Mouse (Mus musculus): Measurements from ENCODE around the gene Tmem150a. TPM values are rescaled to one million over a fixed set of nuclear protein-coding genes. Genes with fewer than 3 reads are reported as not detected.

Tmem150a gene
- total RNA-seq, 2 experiments from 2014 or later = 7.4 TPM; not detected in 1

DNA sequence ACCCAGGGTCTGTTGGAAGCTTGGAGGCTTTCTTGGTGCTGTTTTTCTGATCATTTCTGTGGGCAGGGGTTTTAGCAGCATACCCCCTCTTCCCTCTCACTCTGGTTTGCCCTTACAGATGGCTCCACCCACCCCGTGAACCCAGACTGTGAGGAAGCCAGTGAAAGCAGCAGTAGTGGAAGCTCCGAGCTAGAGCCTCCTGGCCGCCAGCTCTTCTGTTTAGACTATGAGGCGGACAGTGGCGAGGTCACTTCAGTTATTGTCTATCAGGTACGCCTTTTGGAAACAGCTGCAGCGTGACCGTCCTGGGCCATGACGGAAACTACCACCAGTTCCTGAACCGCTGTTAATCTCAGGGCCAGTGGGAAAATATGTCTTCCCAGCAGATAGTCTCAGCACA is 6.8 kb upstream of the Tmem150a start:
- ATAC-seq (replicated peaks; ENCODE audit: poor library complexity, severe bottlenecking) = 0 out of 2 replicates have a peak, but pooled peaks have one; percentile 13

DNA sequence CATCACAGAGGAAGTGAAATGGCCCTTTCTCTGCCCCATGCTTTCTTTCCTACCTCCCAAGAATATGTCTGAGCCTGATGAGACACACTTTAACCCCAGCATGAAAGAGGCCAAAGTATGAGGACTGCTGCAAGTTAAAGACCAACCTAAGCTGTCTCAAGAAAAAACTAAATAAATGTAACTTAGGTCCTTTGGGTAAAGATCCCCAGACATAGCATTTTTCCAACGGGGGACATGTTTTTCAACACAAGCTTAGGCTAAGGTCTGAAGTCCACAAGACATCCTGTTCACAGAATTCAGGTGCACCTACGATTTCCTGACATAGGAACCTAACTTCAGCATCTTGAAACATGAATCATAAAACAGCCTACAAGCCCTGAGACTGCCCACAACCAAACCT is 5.0 kb upstream of the Tmem150a start:
- ATAC-seq (replicated peaks; ENCODE audit: poor library complexity, severe bottlenecking) = no peak

DNA sequence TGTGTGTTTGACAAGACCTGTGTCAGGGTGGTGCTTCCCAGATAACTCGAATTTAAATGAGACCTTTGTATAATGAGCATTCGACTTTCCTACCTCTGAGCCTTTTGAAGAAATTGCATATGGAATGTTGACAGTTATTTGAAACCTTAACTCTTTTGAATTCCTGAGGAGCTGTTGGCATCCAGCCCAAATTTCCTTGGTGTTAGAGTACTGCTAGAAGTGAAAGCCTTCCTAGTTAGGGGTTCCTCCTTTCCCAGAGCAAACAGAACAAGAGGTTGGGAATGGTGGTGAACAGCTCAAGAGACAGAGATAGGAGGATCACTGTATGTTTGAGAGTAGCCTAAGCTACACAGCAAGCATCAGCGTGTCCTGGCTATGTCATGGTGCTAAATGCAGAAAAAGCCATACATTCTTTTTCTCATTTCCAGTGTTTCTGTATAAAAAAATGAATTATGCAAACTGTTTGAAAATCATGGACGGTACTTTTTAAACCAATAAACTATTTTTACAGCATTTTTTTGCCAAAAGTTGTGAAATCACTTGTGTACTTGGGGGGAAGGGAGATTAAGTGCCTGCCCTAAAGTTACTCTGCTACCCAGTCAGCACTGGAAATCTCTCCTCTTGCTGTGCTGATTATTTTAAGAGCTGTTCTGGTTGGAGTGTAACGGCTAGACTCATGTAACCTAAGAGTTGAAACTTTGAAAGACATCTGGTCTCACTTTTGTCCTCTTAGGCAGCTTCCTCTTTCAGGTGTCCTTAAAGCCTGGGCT is 2.4 kb upstream of the Tmem150a start:
- no peak for ATAC-seq (replicated peaks; ENCODE audit: poor library complexity, severe bottlenecking)

DNA sequence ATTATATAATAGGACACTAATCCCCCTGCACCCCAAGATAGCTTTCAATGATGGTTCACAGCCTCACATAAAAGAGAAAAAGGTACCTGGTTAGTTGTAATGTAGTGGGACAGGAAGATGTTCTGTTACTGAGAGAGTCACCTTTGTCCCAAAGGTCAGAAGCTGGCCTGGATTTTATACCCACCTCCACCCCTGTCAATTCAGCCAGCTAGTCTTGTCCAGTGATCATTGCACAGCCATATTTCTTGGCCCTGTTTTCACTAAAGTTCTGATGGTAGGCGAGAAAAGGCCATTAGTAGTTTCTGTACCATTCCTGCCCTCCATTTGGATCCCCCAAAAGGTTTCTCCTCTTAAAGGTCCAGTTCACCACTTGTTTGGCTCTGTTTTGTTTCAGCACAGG is 1.2 kb upstream of the Tmem150a start:
- no peak for ATAC-seq (replicated peaks; ENCODE audit: poor library complexity, severe bottlenecking)

DNA sequence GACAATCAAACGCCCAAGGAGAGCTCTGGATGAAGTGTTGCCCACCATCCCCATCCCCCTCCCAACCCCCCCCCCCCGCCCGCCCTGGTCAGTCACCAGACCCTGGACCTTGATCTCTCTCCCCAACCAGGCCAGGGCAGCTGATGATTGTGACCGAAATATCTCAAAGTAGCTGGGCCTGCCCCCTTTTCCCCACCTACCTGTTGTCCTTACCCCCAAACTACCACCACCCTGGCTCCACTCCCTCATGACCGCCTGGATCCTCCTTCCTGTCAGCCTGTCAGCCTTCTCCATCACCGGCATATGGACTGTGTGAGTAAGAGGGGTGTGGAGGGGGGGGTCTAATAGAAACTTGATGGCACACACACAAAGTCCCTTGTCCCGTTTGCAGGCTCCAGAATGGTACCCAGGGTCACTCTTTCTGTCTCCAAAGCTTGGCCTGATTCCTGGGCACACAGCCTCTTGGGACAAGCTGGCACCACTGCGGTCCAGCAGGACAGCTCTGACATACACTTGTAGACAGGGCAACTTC is 820 bp downstream of the Tmem150a start:
- no peak for ATAC-seq (replicated peaks; ENCODE audit: poor library complexity, severe bottlenecking)

DNA sequence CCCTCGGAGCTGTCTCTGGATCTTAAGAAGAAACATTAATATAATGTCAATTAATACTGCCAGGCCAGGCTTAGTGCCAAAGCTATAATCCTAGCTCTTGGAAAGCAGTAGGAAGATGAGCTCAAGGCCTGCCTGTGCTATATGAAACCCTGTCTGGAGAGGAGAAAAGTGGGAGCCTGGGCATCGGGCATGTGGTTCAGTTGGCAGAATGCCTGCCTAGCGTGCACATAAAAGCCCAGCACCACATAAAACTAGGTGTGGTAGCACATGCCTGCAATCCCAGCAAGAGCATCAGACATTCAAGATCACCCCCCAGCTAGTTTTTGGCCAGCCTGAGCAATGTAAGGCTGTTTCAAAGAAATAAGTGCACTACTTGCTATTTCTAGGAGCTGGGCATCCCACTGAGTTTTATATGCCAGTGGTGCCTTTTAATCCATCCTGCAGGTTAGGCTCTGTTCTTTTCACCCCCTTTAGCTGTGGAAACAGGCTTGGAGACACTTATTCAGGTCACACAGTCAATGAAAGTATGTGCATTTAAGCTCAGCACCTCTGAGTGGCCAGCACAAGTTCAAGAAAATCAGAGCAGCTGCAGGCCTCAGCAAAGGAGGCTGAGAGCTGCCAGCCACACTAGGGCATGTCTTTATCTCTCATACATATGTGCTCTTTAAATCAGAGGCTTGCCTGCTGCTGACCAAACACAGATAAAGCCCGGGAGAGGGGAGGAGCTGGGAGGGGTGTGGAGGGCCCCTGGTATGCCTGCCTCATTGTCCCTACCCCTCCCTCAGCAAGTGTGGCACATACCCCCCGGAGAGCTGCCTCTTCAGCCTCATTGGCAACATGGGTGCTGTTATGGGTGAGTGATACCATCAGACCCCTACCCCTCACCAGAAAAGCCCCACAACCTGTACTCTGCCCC is 2.2 kb downstream of the Tmem150a start:
- ATAC-seq (replicated peaks; ENCODE audit: poor library complexity, severe bottlenecking) = no peak

DNA sequence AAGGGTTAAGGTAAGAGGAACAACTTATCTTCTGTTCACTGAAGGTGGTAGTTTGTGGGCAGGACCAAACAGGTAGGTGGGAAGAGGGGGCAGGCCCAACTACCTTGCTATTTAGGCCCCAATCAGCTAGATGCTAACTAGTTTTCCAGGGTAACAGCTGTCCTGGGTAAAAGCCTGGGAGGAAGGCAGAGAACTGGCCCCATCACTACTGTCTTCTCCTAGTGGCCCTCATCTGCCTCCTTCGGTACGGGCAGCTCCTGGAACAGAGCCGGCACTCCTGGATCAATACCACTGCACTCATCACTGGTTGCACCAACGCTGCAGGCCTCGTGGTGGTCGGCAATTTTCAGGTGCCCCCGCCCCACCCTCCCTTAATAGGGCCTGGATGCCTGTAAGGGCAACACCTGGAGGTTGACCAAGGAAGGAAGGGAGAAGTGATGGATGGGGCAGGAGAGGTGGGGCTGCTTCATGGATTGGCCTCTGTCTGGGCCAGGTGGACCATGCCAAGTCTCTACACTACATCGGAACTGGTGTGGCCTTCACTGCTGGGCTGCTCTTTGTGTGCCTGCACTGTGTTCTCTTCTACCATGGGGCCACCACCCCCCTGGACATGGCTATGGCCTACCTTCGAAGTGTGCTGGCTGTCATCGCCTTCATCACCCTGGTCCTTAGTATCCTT is 3.0 kb downstream of the Tmem150a start:
- ATAC-seq (replicated peaks; ENCODE audit: poor library complexity, severe bottlenecking) = no peak

DNA sequence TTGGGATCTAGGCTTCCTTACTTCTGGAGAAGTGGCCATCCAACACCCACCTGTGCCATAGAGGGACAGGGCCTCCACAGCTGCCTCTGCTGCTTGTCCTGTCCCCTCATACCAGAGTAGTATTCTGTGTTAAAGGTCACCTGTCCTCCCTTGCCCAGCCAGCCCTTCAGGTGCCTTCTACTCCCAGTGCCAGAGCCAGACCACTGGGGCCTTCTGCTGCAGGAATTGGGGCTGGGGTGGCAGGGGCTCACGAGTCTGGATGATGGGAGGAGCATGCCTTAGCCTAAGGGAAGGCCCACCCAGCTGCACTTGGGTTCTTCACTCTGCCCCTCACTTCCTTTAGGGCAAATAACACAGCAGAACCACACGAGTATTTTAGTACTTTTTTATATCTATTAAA is 4.1 kb downstream of the Tmem150a start:
- no peak for ATAC-seq (replicated peaks; ENCODE audit: poor library complexity, severe bottlenecking)

DNA sequence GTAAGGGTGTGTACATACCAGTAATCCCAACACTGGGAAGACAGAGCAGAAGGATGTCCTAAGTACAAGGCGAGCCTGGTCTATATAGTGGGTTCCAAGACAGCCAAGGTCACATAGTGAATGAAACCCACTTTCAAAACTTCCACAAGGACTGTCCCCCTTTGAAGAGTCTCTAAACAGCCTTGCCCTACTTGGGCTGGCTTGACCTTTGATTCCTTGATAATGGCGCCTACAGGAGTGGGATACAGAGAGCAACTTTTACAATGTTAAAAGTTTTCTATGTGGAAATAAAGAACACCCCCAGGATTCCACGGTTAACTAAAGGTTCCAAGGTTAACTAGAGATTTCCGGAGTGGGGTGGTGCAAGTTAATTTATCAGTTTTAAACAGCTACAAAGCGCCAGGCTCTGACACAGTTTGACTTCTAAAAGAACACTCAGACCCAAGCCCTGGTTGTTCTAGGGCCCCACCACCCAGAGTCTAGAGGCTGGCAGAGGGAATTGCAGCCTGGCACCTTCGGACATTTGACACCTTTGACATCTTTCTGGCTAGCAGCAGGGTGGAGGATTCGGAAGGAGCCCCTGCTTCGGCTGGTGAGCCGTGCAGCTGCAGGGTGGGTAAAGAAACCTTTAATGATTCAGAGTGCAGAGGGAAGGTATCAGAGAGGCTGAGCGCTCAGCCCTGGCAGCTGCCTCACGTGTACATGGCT is 4.8 kb downstream of the Tmem150a start:
- no peak for ATAC-seq (replicated peaks; ENCODE audit: poor library complexity, severe bottlenecking)

DNA sequence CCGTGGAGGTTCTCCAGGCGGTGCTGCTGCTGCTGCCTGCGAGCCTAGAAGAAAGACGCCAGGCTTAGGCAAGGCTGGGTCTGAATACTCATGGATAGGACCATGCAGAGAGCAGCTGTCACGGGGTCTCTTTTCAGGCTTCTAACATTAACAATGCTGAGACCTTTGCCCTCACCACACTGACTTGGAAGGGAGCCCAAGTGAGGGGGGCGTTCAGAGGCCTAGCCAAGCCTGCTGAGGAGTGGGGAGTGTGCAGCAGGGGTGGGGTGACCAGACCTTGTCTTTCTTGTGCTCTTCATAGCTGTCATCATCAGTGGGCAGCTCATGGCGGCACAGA is 5.3 kb downstream of the Tmem150a start:
- ATAC-seq (replicated peaks; ENCODE audit: poor library complexity, severe bottlenecking) = no peak

DNA sequence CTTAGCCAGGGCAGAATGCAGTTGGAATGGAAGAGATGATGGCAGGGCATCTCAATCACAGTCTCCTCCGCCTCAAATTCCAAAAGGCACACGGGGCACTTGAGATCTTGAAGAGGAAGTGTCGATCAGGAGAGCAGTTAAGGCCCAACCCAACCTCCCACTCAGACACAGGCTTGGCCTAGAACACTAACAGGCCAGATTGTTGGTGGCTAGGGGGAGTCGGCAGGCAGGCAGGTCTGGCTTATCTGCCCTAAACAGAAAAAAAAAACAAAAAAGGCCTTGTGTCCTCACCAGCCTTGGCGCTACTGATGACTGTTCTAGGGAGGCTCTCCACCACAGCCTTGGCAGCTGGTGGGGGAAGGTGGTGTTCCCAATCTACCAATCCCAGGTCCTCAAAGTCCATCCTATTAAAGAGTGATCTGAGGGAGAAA is 5.9 kb downstream of the Tmem150a start:
- no peak for ATAC-seq (replicated peaks; ENCODE audit: poor library complexity, severe bottlenecking)

DNA sequence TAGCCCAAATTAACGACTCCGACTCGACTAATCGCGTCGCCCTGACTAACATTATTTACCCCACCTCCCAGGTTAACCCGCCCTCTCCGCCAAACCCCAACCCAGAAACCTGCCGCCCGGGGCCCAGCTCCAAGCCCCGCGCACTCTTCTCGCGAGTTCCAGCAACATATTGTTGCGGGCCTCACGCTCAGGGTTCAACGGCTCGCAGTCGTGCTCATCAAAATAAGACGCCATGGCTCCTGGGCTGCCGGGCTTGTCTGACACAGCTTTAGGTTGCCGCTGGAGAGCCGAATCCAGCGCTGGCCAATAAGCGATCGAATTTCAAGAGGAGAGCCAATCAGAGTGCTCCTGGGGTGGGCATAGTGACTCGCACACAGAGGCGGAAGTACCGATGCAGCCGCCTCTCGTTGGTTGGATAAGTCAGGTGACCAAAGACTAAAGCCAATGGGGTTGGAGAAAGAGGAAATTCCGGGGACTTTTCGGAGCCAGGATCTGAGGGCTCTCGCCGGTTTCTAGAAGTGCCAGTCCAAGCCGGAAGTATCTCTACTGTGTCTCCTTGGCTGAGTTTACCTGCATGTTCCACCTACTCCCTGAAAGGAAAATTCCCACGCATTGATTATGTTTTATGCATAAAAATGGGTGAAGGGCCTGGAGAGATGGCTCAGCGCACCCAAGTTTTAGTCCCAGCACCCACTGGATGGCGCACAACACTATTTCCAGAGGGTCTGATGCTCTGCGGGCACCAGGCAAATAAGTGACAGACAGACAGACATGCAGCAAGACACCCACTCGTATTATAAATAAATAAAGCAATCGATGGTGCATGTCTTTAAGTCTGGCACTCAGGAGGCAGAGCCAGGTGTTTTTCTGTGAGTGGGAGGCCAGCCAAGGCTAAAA is 7.1 kb downstream of the Tmem150a start:
- ATAC-seq (replicated peaks; ENCODE audit: poor library complexity, severe bottlenecking) = peak; percentile 96

DNA sequence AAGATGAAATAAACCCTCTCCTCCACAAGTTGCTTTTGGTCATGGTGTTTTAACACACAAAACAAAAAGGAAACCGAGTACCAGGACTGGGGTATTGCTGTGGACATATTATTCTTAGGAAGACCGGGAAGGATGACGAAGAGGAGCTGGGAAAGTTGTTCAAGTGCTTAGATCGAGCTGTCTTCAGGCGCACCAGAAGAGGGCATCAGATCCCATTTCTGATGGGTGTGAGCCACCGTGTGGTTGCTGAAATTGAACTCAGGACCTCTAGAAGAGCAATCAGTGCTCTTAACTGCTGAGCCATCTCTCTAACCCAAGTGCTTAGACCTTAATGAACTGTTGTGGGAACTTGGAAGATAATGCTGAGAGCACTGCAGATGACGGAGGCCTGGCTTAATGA is 8.8 kb downstream of the Tmem150a start:
- ATAC-seq (replicated peaks; ENCODE audit: poor library complexity, severe bottlenecking) = no peak

DNA sequence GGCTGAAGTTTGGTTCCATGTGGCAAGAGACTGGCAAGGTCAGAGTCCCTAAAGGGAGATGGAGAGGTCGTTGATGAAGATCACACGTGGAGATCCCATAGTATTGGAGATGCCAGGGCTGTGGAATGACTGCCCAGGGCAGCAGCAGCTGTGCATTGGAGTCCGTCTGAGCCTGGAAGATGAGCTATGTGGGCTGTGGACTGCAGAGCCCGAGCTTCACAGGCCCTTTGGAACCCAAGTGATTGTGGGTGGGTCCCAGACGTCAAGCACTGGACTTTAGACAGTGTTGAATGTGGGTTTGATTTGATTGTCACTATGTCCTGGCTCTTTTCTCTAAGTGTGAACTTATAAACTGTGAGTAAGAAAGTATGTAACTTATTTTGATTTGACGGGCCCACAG is 9.7 kb downstream of the Tmem150a start:
- no peak for ATAC-seq (replicated peaks; ENCODE audit: poor library complexity, severe bottlenecking)

DNA sequence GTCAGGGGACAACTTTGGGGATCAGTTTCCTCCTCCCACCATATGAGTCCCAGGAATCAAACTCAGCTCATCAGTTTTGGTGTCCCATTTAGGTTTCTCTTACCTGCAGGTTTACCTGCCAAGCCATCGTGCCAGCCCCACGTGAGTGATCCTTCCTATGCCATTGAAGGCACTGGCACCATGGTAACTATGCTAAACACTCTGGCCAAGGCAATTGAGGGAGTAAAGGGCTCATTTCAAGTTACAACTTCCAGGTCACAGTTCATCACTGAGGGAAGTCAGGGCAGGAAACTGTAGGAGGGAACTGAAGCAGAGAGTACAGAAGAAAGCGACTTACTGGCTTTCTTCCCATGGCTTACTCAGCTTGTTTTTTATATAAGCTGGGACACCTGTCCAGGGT is 11.1 kb downstream of the Tmem150a start:
- no peak for ATAC-seq (replicated peaks; ENCODE audit: poor library complexity, severe bottlenecking)

DNA sequence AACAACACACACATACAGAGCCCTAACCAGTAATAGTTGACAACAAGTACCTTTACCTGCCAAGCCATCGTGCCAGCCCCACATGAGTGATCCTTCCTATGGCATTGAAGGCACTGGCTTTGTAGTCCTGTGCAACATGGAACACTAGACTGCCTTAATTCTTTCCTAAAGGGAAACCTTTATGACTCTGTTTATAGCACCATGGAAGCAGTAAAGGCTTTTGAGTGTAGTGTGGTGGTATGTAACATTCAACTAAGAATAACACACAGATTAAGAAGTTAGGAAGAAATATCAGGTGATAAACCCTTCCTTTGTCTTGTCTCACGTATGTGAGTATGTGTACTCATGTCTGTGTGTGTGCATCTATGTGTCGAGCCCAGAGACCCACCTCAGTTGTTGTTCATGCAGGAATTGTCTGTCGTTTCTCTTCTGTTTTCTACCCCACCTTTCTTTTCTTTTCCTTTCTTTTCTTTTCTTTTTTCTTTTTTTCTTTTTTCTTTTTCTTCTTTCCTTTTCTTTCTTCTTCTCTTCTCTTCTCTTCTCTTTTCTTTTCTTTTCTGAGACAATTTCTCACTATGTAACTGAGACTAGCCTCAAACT is 11.7 kb downstream of the Tmem150a start, which contains the start of gene Rnf181:
Gene Rnf181 (minus strand): TSS at position 113 of the 600 bp plus-strand sequence.
- no peak for ATAC-seq (replicated peaks; ENCODE audit: poor library complexity, severe bottlenecking)

DNA sequence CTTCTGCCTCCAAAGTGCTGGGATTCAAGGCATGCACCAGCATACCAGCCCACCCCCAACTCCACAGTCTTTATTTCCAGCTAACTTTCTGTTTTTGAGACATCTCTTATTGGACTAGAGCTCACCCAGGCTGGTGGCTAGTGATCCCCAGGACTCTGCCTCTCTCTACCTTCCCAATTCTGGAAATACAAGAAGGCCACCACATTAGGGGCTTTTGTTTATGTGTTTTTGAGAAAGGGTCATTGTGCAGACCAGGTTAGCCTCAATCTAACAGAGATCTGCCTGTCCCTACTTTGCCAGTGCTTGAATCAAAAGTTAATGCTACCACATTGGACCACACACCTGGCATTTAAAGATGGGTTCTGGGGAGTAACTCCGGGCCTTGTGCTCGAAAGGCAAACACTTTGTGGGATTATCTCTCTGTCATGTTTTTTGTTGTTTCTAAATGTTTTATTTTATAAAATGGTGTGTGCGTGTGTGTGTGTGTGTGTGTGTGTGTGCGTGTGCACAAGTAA is 12.3 kb downstream of the Tmem150a start:
- ATAC-seq (replicated peaks; ENCODE audit: poor library complexity, severe bottlenecking) = no peak

DNA sequence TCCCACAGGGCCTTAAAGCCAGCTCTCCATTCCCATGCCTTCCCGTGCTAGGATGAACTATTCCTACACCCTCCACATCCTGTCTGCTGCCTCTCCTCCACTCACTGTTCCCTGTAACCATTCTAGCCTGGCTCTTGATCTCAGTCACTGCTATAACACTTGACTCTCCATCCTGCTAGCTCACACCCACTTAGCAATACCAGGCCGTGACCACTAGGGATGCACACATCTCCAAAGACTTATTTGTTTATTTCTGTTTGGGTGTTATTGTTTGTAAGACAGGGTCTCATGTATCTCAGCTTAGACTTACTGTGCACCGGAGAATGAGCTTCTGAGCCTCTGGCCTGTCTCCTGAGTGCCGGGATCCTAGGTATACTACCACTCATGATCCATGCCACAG is 14.3 kb downstream of the Tmem150a start:
- ATAC-seq (replicated peaks; ENCODE audit: poor library complexity, severe bottlenecking) = no peak
